Mouse (Mus musculus) E14TG2a.4 (cell line): ENCODE measurements around the gene Litaf.

Experiments used
- CTCF ChIP-seq: conservative IDR thresholded peaks from 2 replicates; pipeline ENCODE4 v1.5.1; 2014; ENCODE audit warnings: low read length
- NANOG ChIP-seq: IDR thresholded peaks from 2 replicates; pipeline ENCODE4 v1.6.1; 2014; ENCODE audit warnings: borderline replicate concordance, low read length, mixed read lengths

- TF ChIP-seq CTCF (no peak), NANOG (no peak)
Measured at GRCm38 (mm10) chr16:10988261-10988660, 77.7 kb downstream of the Litaf start.
